Mouse (Mus musculus): ENCODE results near the gene Slc45a3. TPM values are rescaled to one million over a fixed set of nuclear protein-coding genes. Genes with fewer than 3 reads are reported as not detected.

The Slc45a3 gene
- polyA plus RNA-seq, 1 experiment from 2014 or later = 0.66 TPM

DNA sequence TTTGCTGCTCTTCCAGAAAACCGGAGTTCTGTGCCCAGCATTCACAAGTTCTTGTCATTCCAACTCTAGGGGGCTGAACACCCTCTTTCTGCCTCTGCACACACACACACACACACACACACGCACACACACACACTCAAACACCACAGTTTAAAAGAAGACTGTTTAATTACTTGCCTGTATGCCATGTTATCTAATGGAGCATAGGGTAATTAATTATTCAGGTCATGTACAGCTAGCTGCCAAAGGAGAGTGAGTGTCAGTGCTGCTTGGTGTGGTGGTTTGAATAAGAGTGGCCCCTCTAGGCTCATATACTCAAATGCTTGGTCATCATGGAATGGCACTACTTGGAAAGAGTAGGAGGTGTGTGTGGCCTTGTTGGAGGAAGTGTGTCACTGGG, 21.0 kb downstream of the Slc45a3 start:
- H3K9me3 ChIP-seq (ENCODE audit: control insufficient read depth, low read length) = no peaks in the 10 kb centered on the region
- no peak overlapping the region for H3K4me2 ChIP-seq (ENCODE audit: low read depth, low read length)
- WGBS = 74% methylated on average over 2 of the region's 2 CpGs
- H3K27me3 ChIP-seq (ENCODE audit: control insufficient read depth, insufficient read depth, low read length) = no peaks in the 10 kb centered on the region
- no peaks in the 10 kb centered on the region for H3K36me3 ChIP-seq (ENCODE audit: control insufficient read depth, insufficient read depth, low read length)
- H3K9ac ChIP-seq (replicated peaks; ENCODE audit: low read depth, low read length) = no peak overlapping the region
- H3K4me1 ChIP-seq (ENCODE audit: control insufficient read depth, insufficient read depth, low read length) = no peaks in the 10 kb centered on the region
- no peak overlapping the region for H3K4me3 ChIP-seq (ENCODE audit: low read depth, low read length)
- ATAC-seq (ENCODE audit: low read depth) = no peak
- H3K27ac ChIP-seq (ENCODE audit: low read depth, low read length) = no peak overlapping the region

DNA sequence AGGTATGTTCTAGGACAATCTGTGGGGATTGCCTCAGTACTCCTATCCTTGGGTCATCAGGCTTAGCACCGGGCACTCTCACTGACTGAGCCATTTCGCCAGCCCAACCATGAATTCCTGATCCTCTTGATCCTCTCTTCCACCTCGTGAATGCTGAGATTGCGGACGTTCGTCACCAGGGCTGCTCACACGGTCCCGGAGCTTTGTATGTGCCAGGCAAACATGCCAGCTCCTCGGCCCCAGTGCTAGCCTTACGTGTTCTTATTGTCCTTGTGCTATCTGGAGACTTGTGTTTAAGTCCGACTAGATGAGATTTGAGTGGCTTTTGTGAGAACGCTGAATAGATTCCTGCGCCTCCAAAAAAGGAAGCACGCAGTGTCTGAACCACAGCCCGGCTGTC, 24.7 kb downstream of the Slc45a3 start:
- H3K27me3 ChIP-seq (ENCODE audit: control insufficient read depth, insufficient read depth, low read length) = no peaks in the 10 kb centered on the region
- no peak overlapping the region for H3K27ac ChIP-seq (ENCODE audit: low read depth, low read length)
- H3K9me3 ChIP-seq (ENCODE audit: control insufficient read depth, low read length) = no peaks in the 10 kb centered on the region
- no peaks in the 10 kb centered on the region for H3K36me3 ChIP-seq (ENCODE audit: control insufficient read depth, insufficient read depth, low read length)
- 77% methylated on average over 15 of the region's 15 CpGs for WGBS
- H3K4me3 ChIP-seq (ENCODE audit: low read depth, low read length) = no peak overlapping the region
- no peak for ATAC-seq (ENCODE audit: low read depth)
- H3K9ac ChIP-seq (replicated peaks; ENCODE audit: low read depth, low read length) = no peak overlapping the region
- H3K4me2 ChIP-seq (ENCODE audit: low read depth, low read length) = no peak overlapping the region
- no peaks in the 10 kb centered on the region for H3K4me1 ChIP-seq (ENCODE audit: control insufficient read depth, insufficient read depth, low read length)

DNA sequence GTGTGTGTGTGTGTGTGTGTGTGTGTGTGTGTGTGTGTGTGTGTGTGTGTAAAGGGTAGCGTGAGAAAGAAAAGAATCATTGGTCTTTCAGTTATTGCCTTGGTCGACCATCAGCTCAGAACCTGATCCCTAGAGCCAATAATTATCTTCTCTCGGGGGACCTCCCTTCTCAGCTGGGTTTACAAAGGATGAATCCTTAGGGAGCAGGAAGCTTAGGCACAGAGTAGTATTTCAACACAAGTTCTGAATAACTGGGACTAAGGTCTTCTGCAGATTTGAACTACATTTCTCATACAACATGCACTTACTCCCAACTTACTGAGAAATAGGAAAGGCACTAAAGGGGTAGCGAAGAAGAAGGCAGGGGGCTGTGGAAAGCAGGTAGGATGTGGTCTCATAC, 26.7 kb downstream of the Slc45a3 start:
- Histone ChIP-seq H3K9ac (replicated peaks; ENCODE audit: low read depth, low read length) (no peak overlapping the region), H3K36me3 (ENCODE audit: control insufficient read depth, insufficient read depth, low read length) (no peaks in the 10 kb centered on the region), H3K4me1 (ENCODE audit: control insufficient read depth, insufficient read depth, low read length) (no peaks in the 10 kb centered on the region), H3K27me3 (ENCODE audit: control insufficient read depth, insufficient read depth, low read length) (no peaks in the 10 kb centered on the region), H3K9me3 (ENCODE audit: control insufficient read depth, low read length) (no peaks in the 10 kb centered on the region), H3K27ac (ENCODE audit: low read depth, low read length) (no peak overlapping the region), H3K4me2 (ENCODE audit: low read depth, low read length) (no peak overlapping the region), H3K4me3 (ENCODE audit: low read depth, low read length) (no peak overlapping the region)
- WGBS = 65% methylated on average over 4 of the region's 4 CpGs
- no peak for ATAC-seq (ENCODE audit: low read depth)

DNA sequence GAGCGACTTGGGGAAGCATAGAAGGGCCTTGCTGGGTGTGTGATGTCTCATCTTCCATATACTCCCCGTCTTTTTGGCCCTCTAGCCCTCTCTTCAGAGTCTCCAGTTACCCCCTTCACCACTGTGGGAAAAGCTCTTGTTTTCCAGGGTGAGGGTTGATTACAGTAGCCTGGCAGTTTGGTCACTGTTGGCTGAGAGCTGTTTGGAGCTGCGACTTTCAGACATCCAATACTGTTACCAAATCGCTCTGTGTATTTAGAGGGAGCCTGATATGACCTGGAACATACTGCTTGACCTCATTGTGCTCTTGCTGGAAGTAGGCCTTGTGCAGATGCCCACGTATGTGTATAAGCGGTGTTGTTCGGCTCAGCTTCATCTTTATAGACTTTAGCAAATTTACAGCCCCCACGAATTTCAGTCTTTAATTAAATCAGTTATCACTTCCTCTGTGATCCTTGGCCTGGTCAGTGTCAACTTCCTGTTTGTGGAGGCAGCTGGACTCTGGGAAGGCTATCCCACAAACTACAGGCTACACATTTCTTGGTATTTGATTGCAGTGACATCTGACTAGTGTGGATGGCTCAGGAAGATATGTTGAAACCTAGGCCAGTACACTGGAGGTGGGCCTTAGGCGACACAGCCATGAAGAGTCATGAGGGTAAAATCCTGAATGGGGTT, 27.5 kb downstream of the Slc45a3 start:
- no peak overlapping the region for H3K4me2 ChIP-seq (ENCODE audit: low read depth, low read length)
- H3K4me3 ChIP-seq (ENCODE audit: low read depth, low read length) = no peak overlapping the region
- no peak overlapping the region for H3K9ac ChIP-seq (replicated peaks; ENCODE audit: low read depth, low read length)
- no peaks in the 10 kb centered on the region for H3K9me3 ChIP-seq (ENCODE audit: control insufficient read depth, low read length)
- no peaks in the 10 kb centered on the region for H3K4me1 ChIP-seq (ENCODE audit: control insufficient read depth, insufficient read depth, low read length)
- H3K27me3 ChIP-seq (ENCODE audit: control insufficient read depth, insufficient read depth, low read length) = no peaks in the 10 kb centered on the region
- no peaks in the 10 kb centered on the region for H3K36me3 ChIP-seq (ENCODE audit: control insufficient read depth, insufficient read depth, low read length)
- ATAC-seq (ENCODE audit: low read depth) = no peak
- 87% methylated on average over 9 of the region's 9 CpGs for WGBS
- H3K27ac ChIP-seq (ENCODE audit: low read depth, low read length) = no peak overlapping the region

DNA sequence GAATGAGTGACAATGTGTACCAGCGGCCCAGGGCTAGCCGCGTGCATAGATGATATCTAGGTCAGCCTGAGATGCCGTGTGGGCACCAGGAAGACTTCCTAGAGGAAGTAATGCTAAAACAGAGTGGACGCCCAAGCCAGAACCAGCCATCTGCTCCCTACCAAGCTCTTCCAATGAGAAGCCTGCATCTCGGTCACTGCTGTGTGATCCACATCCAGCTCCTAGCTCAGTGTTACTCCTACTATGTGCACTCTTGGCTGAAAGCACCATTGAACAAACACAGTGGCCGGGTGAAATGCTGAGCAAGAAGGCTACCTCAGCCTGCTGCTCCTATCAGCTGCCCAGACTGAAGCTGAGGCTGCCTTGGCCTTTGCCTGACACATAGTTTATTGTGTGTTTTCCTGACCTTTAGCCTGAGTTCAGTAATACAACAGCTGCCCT, 29.8 kb downstream of the Slc45a3 start:
- Histone ChIP-seq H3K4me2 (ENCODE audit: low read depth, low read length) (no peak overlapping the region), H3K27me3 (ENCODE audit: control insufficient read depth, insufficient read depth, low read length) (no peaks in the 10 kb centered on the region), H3K9ac (replicated peaks; ENCODE audit: low read depth, low read length) (no peak overlapping the region), H3K27ac (ENCODE audit: low read depth, low read length) (no peak overlapping the region), H3K9me3 (ENCODE audit: control insufficient read depth, low read length) (no peaks in the 10 kb centered on the region), H3K36me3 (ENCODE audit: control insufficient read depth, insufficient read depth, low read length) (no peaks in the 10 kb centered on the region), H3K4me1 (ENCODE audit: control insufficient read depth, insufficient read depth, low read length) (no peaks in the 10 kb centered on the region), H3K4me3 (ENCODE audit: low read depth, low read length) (no peak overlapping the region)
- no peak for ATAC-seq (ENCODE audit: low read depth)
- WGBS = 88% methylated on average over 7 of the region's 7 CpGs

DNA sequence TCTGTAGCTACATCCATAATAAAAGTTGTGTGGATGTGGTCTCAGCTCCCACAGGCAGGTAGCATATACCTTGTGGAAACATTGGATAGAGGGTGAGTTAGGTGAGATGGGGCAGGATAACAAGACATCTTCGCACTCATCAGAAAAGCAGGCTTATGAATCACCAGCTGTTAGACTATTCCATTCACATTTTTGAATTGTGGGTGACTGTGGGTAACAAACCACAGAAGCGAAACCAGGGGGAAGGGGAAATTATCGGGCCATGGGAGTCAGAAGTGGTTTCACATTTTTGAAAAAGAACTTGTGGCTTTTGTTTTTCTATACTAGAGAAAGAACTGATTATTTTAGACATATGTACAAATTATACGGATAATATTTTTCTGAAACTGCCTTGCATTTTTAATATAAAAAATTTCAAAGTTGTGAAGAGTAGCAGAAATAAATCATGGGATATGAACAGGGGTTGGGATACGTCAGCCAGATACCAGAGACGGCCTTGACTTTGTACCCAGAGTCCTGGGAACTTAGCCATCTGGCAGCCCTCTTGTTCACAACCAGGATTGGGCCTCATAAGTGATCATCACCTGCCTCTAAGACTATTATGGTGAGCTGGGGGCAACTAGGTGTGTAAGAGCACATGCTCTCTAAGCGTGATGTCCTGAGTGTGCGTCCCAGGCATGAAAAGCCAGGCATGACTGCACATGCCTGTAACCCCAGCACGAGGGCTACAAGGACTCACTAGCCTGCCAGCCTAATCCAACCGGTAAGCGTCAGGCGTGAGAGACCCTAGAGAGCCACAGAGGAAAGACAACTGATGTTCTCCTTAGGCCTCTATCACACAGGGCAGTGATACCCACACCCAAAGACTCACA, 30.6 kb downstream of the Slc45a3 start:
- no peak overlapping the region for H3K27ac ChIP-seq (ENCODE audit: low read depth, low read length)
- H3K4me1 ChIP-seq (ENCODE audit: control insufficient read depth, insufficient read depth, low read length) = no peaks in the 10 kb centered on the region
- H3K27me3 ChIP-seq (ENCODE audit: control insufficient read depth, insufficient read depth, low read length) = no peaks in the 10 kb centered on the region
- no peak overlapping the region for H3K9ac ChIP-seq (replicated peaks; ENCODE audit: low read depth, low read length)
- 88% methylated on average over 12 of the region's 12 CpGs for WGBS
- H3K4me2 ChIP-seq (ENCODE audit: low read depth, low read length) = no peak overlapping the region
- no peak for ATAC-seq (ENCODE audit: low read depth)
- H3K9me3 ChIP-seq (ENCODE audit: control insufficient read depth, low read length) = no peaks in the 10 kb centered on the region
- no peaks in the 10 kb centered on the region for H3K36me3 ChIP-seq (ENCODE audit: control insufficient read depth, insufficient read depth, low read length)
- no peak overlapping the region for H3K4me3 ChIP-seq (ENCODE audit: low read depth, low read length)

DNA sequence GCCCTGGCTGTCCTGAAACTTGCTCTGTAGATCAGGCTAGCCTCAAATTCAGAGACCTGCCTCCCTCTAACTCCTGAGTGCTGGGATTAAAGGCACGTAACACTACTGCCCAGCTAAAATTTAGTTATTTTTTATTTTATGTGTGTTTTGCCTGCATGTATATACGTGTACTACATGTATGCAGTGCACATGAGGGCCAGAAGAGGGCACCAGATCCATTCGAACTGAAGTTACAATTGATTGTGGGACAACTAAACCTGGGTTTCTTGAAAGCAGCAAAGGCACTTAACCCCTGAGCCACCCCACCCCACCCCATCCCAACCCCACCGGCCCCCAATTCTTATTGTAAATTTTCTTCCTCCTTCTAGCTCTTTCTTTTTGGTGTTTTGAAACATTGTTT, 32.3 kb downstream of the Slc45a3 start:
- H3K36me3 ChIP-seq (ENCODE audit: control insufficient read depth, insufficient read depth, low read length) = no peaks in the 10 kb centered on the region
- H3K27me3 ChIP-seq (ENCODE audit: control insufficient read depth, insufficient read depth, low read length) = no peaks in the 10 kb centered on the region
- no peak overlapping the region for H3K4me3 ChIP-seq (ENCODE audit: low read depth, low read length)
- H3K9ac ChIP-seq (replicated peaks; ENCODE audit: low read depth, low read length) = no peak overlapping the region
- no peak overlapping the region for H3K27ac ChIP-seq (ENCODE audit: low read depth, low read length)
- no peak overlapping the region for H3K4me2 ChIP-seq (ENCODE audit: low read depth, low read length)
- ATAC-seq (ENCODE audit: low read depth) = no peak
- no peaks in the 10 kb centered on the region for H3K4me1 ChIP-seq (ENCODE audit: control insufficient read depth, insufficient read depth, low read length)
- 40% methylated on average over 4 of the region's 4 CpGs for WGBS
- no peaks in the 10 kb centered on the region for H3K9me3 ChIP-seq (ENCODE audit: control insufficient read depth, low read length)

DNA sequence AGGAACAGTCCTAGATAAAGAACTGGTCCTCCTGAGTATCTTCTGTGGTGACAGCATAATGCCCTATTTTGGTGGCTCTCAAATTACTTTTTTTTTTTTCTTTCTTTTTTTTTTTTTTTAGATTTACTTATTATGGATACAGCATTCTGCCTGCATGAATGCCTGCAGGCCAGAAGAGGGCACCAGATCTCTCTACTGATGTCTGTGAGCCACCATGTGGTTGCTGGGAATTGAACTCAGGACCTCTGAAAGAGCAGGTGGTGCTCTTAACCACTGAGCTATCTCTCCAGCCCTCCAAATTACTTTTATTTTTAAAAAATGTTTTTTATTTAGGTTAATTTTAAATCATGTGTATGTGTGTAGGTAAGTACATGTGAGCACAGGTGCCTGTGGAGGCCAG, 37.7 kb downstream of the Slc45a3 start:
- no peaks in the 10 kb centered on the region for H3K9me3 ChIP-seq (ENCODE audit: control insufficient read depth, low read length)
- no peaks in the 10 kb centered on the region for H3K27me3 ChIP-seq (ENCODE audit: control insufficient read depth, insufficient read depth, low read length)
- no peak for ATAC-seq (ENCODE audit: low read depth)
- no peak overlapping the region for H3K27ac ChIP-seq (ENCODE audit: low read depth, low read length)
- H3K4me1 ChIP-seq (ENCODE audit: control insufficient read depth, insufficient read depth, low read length) = no peaks in the 10 kb centered on the region
- H3K9ac ChIP-seq (replicated peaks; ENCODE audit: low read depth, low read length) = no peak overlapping the region
- no peak overlapping the region for H3K4me3 ChIP-seq (ENCODE audit: low read depth, low read length)
- H3K36me3 ChIP-seq (ENCODE audit: control insufficient read depth, insufficient read depth, low read length) = no peaks in the 10 kb centered on the region
- no peak overlapping the region for H3K4me2 ChIP-seq (ENCODE audit: low read depth, low read length)

DNA sequence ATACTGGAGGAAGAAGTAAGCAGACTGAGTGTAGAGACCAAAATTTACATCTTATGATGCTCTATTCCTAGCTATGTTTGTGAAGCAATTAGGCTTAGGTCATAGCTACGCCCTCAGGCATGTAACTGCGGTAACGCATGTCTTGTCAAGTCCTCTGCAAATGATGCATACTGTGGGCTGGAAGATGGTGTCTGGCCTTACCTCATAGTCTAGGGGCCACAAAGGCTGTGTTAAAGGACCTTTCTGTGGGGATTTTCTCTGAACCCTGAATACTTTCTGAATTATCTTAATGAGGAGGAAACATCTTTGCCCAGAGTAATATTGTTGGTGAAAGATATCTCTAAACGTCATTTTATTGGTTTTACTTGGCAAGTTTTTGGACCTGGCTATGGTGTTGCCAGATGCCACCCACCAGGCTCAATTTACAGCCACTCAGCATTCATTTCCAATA, 39.1 kb downstream of the Slc45a3 start:
- Histone ChIP-seq H3K4me2 (ENCODE audit: low read depth, low read length) (no peak overlapping the region), H3K9me3 (ENCODE audit: control insufficient read depth, low read length) (no peaks in the 10 kb centered on the region), H3K27ac (ENCODE audit: low read depth, low read length) (no peak overlapping the region), H3K4me1 (ENCODE audit: control insufficient read depth, insufficient read depth, low read length) (no peaks in the 10 kb centered on the region), H3K36me3 (ENCODE audit: control insufficient read depth, insufficient read depth, low read length) (no peaks in the 10 kb centered on the region), H3K27me3 (ENCODE audit: control insufficient read depth, insufficient read depth, low read length) (no peaks in the 10 kb centered on the region), H3K4me3 (ENCODE audit: low read depth, low read length) (no peak overlapping the region), H3K9ac (replicated peaks; ENCODE audit: low read depth, low read length) (no peak overlapping the region)
- 83% methylated on average over 4 of the region's 4 CpGs for WGBS
- no peak for ATAC-seq (ENCODE audit: low read depth)
